Mouse (Mus musculus) kidney, postnatal 10 days (tissue): ENCODE measurements around the gene Pmpca.
"Not testable (repeated sequence)": the region's sequence is repeated elsewhere in the genome, so short reads cannot be mapped to it uniquely, and the experiment has no call there.

Source experiments
- DNase-seq: peaks from one replicate; pipeline ENCODE4 v3.0.0; 2021; ENCODE audit warnings: mixed read lengths

Pmpca gene

DNA sequence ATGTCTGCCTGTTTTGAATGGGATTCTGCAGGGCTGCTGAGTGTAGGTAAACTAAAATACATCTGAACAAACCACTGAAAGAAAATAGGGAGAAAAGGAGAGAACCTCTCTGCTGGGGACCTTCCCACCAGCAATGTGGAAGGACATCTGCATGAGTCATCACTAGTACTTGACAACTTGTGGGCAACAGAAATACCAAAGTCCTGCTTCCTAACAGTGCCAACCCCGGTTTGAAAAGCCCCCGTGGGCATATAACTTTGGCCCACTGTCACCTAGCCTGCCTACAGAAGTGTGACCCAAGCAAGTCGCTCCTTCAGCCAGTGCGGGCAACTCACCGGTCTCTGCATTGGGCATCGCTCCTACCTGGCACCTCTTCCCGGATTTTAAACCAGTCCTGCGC, 16.7 kb upstream of the Pmpca start:
- DNase-seq = no peak

DNA sequence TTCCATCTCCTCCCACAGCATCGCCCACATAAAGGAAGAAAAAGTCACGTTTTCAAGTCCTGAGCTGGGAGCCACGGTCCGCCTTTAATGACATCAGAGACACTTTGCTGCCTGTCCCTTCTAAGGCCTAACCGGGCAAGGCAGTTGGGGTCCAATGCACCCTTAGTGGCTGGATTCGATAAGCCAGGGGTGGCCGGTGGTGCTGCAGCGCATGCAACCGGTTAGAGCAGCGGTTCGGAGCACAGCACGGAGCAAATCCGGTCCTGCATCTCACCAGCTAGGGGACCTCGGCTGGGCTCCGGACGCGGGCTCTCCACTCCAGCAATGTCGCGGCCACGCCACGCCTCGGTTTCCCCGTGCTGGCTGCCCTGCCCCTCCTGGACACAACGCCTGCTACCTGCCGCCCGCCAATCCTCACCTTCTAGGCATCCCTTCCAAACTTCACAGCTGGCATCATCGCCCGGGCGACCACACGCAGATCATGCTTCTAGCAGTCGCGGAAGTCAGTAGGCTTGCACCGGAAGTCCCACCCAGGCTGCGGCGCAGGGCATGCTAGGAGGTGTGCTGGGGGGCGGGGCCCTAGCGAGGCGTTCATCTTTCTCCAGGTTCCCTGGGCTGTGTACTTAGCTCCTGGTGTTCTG, 8.9 kb upstream of the Pmpca start, which contains the start of gene Snapc4:
Snapc4 (minus strand) TSS at position 523 of the 641 bp plus-strand sequence.
- DNase-seq = peak; percentile 91

DNA sequence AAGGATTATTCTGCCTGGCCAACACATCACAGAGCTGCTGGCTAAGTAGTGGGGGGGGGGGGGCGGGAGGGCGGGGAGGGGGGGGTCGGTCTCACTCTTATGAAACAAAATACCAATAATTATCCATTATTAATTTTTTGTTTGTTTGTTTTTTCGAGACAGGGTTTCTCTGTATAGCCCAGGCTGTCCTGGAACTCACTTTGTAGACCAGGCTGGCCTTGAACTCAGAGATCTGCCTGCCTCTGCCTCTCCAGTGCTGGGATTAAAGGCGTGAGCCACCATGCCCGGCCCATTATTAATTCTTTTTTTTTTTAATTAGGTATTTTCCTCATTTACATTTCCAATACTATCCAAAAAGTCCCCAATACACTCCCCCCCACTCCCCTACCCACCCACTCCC, 8.3 kb upstream of the Pmpca start:
- DNase-seq = not testable (repeated sequence)

DNA sequence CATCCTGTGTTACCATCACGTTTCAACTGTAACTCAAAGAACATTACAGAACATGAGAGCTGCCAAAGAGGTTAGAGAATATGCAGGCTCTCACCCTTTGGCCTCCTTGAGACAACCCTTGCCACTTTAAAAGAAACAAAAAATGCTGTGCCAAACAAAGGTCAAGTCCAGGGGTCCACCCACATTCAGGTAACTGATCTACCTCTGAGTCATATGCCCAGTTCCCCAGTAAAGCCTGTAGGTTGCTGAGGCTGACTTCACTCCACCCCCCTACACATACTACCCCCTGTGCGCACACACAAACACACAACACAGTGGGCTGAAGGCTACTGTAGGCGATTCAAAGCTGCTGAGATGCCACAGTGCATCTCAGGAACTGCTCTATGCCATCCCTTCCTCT, 1.4 kb upstream of the Pmpca start:
- no peak for DNase-seq

DNA sequence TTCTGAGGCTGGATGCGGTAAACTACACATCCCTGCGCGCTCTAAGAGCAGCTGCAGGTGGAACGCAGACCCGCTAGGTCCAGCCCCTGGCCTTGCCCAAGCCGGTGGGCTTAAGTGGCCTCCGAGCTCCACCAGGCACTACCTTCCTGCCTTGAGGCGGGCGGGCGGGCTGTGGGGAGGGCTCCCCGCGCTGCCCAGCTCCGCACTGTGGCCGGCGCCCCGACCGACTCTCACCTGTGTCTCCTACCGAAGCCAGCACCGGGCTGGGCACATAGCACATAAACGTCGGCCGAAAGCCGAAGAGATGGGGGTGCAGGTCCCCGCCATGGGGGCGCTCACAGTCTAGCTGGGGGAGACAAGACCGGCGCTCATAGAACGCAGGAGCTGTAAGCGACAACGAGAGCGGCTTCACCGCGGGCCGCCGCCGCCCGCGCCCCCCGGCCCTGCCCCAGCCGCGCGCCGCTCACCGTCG, 421 bp upstream of the Pmpca start:
- peak; percentile 50 for DNase-seq

DNA sequence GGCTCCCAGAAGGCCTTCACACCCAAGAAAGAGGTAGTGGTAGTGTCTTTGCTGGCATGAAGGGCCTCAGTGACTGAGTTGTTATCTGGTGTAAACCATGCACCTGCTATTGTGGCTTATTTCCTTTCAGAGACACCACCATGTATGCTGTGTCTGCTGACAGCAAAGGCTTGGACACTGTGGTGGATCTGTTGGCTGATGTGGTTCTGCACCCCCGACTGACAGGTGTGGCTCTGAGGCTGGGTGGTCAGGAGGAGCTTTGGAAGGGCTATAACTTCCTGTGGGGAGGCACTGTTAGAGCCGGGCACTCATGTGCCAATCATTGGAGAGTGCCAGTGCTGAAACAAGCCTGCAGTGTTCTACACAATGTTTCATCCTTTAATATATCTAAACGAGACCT, 1.8 kb downstream of the Pmpca start:
- DNase-seq = no peak

DNA sequence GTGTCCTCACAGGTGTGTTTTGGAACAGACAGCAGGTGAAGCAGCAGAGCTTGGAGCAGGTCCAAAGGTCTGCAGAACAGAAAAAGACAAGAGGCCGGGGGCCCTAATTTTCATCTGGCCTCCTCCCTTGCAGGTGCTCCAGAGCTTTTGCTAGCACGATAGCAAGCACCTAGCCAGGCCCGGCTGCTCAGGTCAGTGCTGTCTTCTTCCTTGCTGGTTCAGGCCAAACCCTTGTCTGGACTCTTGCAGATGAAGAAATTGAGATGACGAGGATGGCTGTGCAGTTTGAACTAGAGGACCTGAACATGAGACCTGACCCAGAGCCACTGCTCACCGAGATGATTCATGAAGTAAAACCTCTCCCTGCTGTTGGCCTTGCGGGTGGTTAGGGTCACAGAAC, 2.5 kb downstream of the Pmpca start:
- DNase-seq = no peak

DNA sequence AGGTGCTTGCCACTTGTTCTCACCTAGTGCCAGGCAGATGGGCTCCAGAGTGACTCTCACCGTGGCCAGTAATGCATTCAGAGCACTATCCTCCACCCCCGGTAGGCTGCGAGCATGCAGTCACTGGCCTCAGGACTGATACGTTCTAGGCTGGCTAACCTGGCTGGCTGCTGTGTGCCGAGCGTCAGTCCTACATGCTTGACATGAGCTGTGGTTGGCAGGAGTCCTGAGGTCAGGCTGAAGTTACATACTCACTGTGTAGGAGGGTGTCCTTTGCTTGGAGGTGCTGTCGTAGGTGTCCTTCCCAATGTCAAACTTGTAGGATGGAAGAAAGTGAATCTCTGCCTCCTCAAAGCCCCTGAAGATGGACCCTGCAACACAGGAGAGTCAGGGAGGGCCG, 9.8 kb downstream of the Pmpca start:
- DNase-seq = no peak

DNA sequence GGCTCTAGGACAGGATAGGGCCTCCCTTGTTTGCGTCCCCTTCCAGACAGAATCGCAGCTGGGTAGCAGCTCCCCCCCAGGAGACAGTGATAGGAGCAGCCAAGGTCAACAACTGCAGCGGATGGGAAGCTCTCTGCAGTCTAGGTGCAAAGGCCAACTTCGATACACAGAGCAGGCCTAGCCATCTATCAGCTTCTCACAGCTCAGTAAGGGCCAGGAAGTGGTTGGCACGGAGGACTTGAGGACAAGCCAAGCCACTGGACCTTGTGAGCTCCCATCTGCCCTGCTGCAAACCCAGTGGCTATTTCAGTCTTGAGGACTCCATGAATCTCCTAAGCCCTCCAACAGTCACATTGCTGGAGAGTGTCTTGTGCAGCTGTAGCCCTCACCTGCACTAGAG, 10.5 kb downstream of the Pmpca start:
- no peak for DNase-seq

DNA sequence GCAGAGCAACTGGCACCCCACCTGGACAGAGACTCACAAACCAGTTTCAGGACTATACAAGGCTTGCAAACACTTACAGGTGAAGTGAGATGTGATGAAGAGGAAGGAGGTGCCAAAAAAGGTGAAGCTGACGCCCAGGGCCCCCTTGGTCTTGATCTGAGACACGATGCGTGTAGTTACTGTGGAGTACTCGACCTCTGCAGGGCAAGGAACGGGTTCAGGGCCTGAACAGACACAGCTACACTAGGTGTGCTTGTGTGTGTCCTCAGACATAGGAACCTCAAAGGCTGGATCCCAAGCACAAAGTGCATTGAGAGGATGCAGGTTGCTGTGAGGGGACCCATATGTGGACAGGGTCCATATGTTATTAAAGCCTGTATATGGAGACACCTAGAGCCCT, 11.2 kb downstream of the Pmpca start:
- DNase-seq = no peak

DNA sequence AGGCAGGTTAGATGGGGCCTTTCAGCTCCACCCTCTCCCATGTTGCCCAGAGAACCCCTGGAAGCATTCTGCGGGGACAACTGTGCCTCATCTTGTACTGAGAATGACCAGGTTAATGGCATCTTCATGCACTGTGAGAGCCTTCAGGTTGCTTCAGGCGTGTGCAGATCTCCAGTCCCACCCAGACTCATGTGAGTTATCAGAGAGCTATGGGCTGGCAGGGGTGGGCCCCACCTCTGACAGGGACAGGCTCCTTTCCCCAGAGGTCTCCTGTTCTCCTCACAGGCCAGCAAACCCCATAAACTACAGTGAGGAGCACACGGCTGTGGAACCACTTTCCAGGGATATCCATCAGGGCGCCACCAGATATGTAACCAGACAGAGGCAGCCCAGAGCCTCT, 11.9 kb downstream of the Pmpca start:
- DNase-seq = no peak

DNA sequence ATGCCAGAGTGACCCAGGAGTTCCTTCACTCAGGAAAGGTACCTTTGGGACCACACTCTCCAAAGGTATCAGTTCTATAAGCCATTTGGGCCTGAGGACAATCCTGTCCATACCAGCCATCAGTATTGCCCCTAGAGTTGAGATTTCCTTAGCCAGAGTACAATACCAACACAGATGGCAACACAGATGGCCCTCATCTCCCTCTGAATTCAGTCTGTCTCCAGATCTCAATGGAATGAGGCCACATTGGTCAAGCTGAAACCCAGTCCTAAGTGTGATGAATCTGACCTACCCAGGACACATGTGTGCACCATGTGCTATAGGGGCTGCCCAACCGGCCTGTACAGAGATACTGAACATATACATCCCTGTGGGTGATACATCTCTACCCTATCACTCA, 13.1 kb downstream of the Pmpca start:
- DNase-seq = no peak

DNA sequence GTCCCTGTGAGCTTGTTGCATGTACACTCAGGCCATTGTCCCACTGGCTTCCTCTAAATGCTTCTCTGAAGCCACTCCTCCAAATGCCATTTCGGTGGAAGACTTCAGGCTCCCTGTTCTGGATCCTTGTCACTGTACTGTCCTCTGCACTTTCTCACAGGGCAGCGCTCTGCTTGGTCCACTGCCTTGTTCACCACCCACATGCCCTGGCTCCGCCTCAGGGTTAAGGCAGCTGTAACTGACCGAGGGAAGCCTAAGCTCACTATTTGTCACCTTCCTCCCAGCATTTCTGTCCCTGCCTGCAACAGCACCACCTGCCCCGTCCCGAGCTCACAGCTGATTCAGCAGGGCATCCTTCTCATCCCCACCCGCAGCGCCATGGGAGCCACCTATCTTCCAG, 14.2 kb downstream of the Pmpca start:
- peak; percentile 42 for DNase-seq

DNA sequence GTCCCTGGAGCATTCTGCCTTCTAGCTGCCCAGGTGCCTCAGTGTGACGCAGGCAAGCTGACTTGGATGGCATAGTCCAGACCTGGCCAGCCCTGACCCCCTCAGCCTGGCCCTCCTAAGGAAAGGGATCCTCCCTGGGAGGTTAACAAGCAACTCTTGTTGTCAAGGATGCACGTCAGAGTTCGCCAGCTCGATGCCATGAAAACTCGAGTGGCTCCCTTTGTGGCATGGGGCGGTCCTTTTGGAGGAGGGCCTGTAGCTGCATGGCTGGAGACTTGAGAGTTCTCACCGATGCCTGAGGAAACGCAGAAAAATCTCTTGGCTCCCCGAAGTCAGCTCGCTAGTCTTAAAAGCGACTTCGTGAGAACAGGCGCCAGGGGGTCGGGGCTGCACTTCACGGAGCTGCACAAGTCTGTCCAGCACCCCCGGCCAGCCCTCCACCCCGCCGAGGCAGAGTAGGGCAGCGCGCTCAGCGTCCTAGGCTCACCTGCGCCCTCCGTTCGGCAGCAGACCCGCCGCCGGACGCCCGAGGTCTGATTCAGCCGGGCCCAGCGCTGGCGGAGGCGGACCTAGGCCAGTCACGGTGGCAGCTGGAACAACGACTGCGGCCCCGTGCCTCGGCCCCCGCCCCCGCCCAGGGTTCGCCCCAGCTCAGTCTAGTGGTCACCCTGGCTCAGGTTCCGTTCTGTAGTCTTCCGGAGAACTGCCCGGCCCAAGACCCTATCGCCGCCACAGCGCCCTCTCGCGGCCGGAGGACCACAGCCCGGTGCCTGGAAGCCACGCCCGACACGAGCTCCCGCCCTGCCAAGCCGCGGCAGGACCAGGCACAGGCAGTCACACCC, 19.6 kb downstream of the Pmpca start, which contains the start of gene Inpp5e:
Inpp5e (minus strand) TSS at position 689 of the 842 bp plus-strand sequence.
- peak; percentile 99 for DNase-seq

DNA sequence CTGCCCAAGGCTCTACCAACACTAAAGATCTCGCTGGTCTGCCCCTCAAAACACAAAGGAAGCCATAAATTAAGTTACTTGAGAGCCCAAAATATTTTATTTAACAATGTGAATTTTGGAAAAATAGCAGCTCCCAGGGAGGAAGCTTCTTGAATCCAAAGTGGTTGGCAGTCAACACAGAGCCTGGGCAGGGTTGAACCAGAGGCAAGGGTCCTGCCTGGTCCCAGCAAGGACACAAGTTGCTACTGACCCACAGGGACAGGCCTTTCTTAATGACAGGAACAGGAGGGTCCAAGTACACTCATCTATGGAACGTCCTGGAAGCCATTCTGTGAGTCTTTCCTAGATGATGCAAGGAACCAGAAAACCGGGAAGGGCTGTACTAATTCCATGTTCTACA, 20.2 kb downstream of the Pmpca start:
- no peak for DNase-seq

DNA sequence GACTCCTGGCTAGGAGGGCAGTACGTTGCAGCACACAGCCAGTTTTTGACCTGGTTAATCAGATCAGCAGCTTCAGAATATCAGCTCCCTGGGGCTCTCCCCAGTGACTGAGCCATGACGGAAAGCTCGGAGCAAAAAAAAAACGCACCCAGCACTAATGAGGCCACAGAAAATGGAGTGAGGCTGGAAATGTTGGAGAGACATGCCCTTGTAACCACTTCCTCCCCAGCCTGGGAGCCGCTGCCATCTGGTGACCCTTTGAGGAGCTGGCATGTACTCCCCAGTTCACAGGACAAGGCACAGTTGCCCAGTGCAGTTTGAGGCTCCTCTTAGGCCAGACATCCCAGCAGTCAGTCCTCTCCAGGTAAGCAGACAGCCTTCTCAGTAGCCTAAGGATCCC, 21.0 kb downstream of the Pmpca start:
- DNase-seq = no peak

DNA sequence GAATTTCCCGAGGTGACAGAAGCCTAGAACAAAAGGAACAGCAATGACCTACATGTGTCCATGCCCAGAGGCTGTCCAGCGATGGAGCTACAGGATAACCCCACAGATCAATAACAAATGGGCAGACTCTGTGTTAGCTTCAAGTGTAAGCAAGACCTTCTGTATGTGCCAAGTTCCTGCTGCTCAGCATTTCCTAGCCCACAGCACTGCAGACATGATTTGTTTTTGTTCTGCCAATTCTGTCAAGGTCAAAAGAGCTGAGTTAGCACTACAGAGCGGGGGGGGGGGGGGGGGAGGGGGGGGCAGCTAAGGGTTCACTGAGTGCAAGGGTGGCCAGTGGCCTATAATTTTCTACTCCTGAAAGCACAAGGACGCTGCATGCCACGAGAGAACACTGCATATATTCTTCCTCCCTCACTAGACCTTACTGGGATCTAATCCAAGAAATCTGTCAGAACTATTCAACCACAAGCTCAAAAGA, 21.8 kb downstream of the Pmpca start:
- no peak for DNase-seq

DNA sequence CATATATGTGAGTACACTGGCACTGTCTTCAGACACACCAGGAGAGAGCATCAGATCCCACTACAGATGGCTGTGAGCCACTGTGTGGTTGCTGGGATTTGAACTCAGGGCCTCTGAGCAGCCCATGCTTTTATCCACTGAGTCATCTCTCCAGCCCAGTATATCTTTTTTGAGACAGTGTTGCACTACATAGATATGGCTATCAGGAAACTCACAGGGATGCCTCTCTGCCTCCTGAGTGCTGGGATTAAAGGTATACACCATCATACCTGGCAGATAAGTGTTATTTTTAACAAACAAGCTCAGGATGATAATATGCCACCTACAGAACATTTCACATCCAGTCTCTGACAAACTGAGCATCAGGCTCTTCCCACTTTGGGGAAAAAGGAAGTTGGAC, 27.9 kb downstream of the Pmpca start:
- DNase-seq = no peak

DNA sequence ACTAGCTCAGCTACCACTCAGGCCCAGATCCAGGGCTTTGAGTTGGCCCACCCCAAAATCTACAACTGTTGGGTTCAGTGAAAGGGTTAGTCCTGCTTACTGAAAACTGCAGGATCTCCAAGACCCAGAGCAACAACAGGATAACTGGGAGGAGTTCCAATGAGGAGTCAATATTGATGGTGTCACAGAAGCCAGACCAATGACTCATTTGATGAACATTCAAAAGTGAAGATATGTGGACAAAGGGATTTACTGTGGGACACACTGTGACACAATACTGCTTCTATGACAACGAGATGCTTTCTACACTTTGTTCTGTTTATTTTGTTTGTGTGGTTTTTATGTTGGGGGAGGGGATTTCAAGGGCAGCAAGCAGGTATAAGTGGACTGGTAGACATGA, 29.0 kb downstream of the Pmpca start:
- no peak for DNase-seq

DNA sequence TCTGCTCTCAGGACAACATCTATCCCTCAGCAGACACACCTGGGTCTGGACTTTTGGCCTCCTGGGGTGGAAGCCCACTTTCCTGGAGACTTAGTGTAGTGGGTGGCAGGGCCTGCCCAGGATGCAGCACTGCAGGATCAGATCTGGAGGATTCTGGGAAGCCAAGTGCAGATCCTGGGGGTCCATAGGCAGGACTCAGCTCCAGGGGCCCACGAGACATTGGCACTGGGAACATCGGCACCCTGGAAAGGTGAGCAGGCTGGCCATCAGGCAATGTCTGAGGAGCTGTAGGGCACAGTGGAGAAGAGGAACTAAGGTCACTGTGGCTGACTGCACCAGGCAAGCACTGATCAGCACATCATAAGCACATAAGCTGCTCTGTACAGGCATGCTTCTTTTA, 32.8 kb downstream of the Pmpca start:
- DNase-seq = no peak

DNA sequence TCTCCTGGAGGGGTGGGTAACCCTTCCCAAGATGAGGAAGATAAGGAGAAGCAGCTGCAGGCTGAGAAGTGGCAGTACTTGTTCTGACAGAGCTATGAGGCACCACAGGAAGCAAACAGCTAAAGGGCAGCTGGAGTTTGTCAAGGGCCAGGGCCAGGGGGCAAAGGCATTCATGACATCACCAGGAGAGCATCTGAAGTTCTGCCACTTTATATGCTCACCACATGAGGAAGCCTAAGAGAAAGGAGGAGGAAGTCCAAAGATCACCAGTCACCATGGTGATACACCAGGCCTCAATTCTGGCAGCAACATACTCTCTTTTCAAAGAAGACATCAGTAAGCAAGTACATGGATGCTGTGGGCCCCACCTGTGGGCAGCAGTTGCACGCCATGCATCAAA, 33.9 kb downstream of the Pmpca start:
- DNase-seq = no peak

DNA sequence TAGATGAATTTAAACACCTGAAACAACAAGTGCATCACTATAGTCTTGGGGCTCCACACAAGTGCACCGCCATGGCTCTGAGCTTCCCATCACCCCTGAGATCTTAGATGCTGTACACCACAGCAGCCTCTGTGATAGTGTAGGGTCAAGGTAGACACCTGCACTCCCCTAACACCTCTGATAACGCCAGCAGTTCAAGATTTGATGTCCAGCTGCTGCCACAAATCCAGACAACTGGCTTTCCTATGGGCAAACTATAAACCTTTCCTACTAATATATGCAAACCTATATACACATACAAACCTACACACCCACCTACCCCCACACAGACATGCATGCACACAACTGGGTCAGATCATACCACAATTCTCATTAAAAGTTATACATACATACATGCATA, 35.4 kb downstream of the Pmpca start:
- DNase-seq = no peak

DNA sequence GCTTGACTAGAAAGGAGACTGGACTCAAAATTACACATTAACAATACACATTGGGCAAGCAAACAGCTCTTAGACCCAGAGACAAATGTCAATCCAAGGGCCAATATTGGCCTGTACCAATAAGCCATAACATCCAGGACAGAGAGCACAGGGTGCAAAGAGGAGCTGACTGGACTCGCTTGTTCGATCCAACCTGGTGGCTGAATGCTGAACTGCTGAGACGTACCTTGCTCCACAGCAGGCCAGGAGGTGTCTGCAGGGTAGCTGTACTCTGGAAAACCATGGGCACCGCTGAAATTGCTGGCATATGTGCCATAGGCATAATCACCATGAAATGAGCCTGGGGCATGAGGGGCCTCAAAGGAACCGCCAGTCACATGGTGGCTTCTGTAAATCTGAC, 40.7 kb downstream of the Pmpca start:
- DNase-seq = no peak
